Mouse (Mus musculus): ENCODE measurements at regions not wholly inside any gene's neighbourhood (a gene's known extent, or its start where the extent isn't known, plus 50 kb on each side); places are given as distances from the start of the nearest gene placed in this dataset.
"Not testable (repeated sequence)": the region's sequence is repeated elsewhere in the genome, so short reads cannot be mapped to it uniquely, and the experiment has no call there.

- not testable (repeated sequence) for TF ChIP-seq CTCF, POLR2A (IDR thresholded peaks at IDR 0.05; ENCODE audit: extremely low read depth, insufficient read depth, low read length)
These were observed 84.8 kb upstream of the Mad2l1 start for GRCm38 (mm10) chr6:66450408-66450807.

All from cortical plate, adult 2 months (tissue).